Mouse (Mus musculus): ENCODE results near the gene Pcsk1.

GRCm38 (mm10) chr13:75058818-75059217 lies 30.8 kb upstream of the Pcsk1 start:
- TF ChIP-seq CTCF (IDR thresholded peaks at IDR 0.05; ENCODE audit: low read depth, low read length) = no peak
- TF ChIP-seq TAL1 (conservative IDR thresholded peaks at IDR 0.05; ENCODE audit: low read depth, low read length) = no peak
- no peak for TF ChIP-seq GATA1 (IDR thresholded peaks at IDR 0.05; ENCODE audit: borderline replicate concordance, low read length)
- TF ChIP-seq POLR2AphosphoS5 (IDR thresholded peaks at IDR 0.05; ENCODE audit: insufficient replicate concordance, low read depth, low read length) = no peak
- no peak for TF ChIP-seq GATA2 (IDR thresholded peaks at IDR 0.05; ENCODE audit: borderline replicate concordance, low read depth, low read length)
